Mouse (Mus musculus) bone marrow, adult 2 months (tissue): ENCODE measurements around the gene Cep126. TPM values are rescaled to one million over a fixed set of nuclear protein-coding genes. Genes with fewer than 3 reads are reported as not detected.

Source experiments
- H3K27ac ChIP-seq: fragments of 200-500 bp; 2 replicates; pipeline ENCODE4 v1.5.1; 2012; ENCODE audit warnings: low read depth, mild to moderate bottlenecking, control low read depth, inconsistent platforms, low read length; ENCODE audit not compliant: control insufficient read depth, poor library complexity, insufficient read depth
- H3K4me1 ChIP-seq: fragments of 200-500 bp; 2 replicates; pipeline ENCODE4 v1.6.1; 2011; ENCODE audit warnings: low read length; ENCODE audit not compliant: control insufficient read depth, insufficient read depth
- H3K4me3 ChIP-seq: fragments of 200-500 bp; replicated peaks from 2 replicates; pipeline ENCODE3; 2011; ENCODE audit warnings: mild to moderate bottlenecking, low read depth, low read length, control low read depth; ENCODE audit not compliant: control insufficient read depth
- CTCF ChIP-seq: fragments of 200-500 bp; IDR thresholded peaks from 2 replicates; pipeline ENCODE4 v1.5.1; 2011; ENCODE audit warnings: low read length, control low read depth; ENCODE audit not compliant: control insufficient read depth, insufficient read depth
- POLR2A ChIP-seq: fragments of 200-500 bp; IDR thresholded peaks from 2 replicates; pipeline ENCODE4 v1.6.1; 2011; ENCODE audit warnings: low read depth, mild to moderate bottlenecking, control low read depth, low read length, borderline replicate concordance; ENCODE audit not compliant: control insufficient read depth
- WGBS: fragments of 180-500 bp; shearing (Covaris S2); methylation state at CpG from one replicate; pipeline ENCODE4 v1.1.7; 2018; 5-methylcytosine and 5-hydroxymethylcytosine counted together
- polyA plus RNA-seq: library from polyadenylated mRNA; stranded (reverse); fragments of >200 nt; gene quantifications from 2 replicates; pipeline ENCODE4 v1.2.4, GENCODE M21; 2011; ENCODE audit warnings: low replicate concordance; ENCODE audit not compliant: missing spikeins, insufficient read depth, insufficient read length

Gene Cep126
- polyA plus RNA-seq, 1 experiment, result 2.1 TPM

GRCm38 (mm10) chr9:8035091-8035490 lies 99.0 kb downstream of the Cep126 start:
- TF ChIP-seq CTCF (no peak), POLR2A (no peak)
- Histone ChIP-seq H3K27ac (no peak overlapping the region), H3K4me3 (no peak overlapping the region), H3K4me1 (no peaks in the 10 kb centered on the region)
- 72% methylated on average over 4 of the region's 4 CpGs for WGBS

GRCm38 (mm10) chr9:8034143-8034542 lies 100.0 kb downstream of the Cep126 start:
- WGBS, result 55% methylated on average over 1 of the region's 1 CpGs
- no peak overlapping the region for H3K4me3 ChIP-seq
- no peak overlapping the region for H3K27ac ChIP-seq
- TF ChIP-seq POLR2A (no peak), CTCF (no peak)
- H3K4me1 ChIP-seq, result no peaks in the 10 kb centered on the region

- WGBS, result 72% methylated on average over 5 of the region's 5 CpGs
- Histone ChIP-seq H3K4me3 (no peak overlapping the region), H3K4me1 (no peaks in the 10 kb centered on the region), H3K27ac (no peak overlapping the region)
- TF ChIP-seq POLR2A, result no peak
- no peak for TF ChIP-seq CTCF
These were observed 101.2 kb downstream of the Cep126 start for GRCm38 (mm10) chr9:8032847-8033246.

Other genes with a start within 250 kb of the Cep126 start
- 4.8 and 7.1 TPM in 2 replicates for gene Yap1, start 129.7 kb downstream of the Cep126 start, polyA plus RNA-seq
- not detected in 2 replicates for gene Cfap300, start 91.5 kb downstream of the Cep126 start, polyA plus RNA-seq